Mouse (Mus musculus) liver, embryonic 14 days (tissue): Measurements from ENCODE around the gene Ift46. TPM values are rescaled to one million over a fixed set of nuclear protein-coding genes. Genes with fewer than 3 reads are reported as not detected.

Source experiments
- polyA plus RNA-seq: library from polyadenylated mRNA; depleted of rRNA; stranded (reverse); fragments of >200 nt; gene quantifications from 2 replicates; pipeline ENCODE4 v1.2.3, GENCODE M21; 2012; rRNA removed

The Ift46 gene
- 12.3 and 18.5 TPM in 2 replicates for polyA plus RNA-seq

DNA sequence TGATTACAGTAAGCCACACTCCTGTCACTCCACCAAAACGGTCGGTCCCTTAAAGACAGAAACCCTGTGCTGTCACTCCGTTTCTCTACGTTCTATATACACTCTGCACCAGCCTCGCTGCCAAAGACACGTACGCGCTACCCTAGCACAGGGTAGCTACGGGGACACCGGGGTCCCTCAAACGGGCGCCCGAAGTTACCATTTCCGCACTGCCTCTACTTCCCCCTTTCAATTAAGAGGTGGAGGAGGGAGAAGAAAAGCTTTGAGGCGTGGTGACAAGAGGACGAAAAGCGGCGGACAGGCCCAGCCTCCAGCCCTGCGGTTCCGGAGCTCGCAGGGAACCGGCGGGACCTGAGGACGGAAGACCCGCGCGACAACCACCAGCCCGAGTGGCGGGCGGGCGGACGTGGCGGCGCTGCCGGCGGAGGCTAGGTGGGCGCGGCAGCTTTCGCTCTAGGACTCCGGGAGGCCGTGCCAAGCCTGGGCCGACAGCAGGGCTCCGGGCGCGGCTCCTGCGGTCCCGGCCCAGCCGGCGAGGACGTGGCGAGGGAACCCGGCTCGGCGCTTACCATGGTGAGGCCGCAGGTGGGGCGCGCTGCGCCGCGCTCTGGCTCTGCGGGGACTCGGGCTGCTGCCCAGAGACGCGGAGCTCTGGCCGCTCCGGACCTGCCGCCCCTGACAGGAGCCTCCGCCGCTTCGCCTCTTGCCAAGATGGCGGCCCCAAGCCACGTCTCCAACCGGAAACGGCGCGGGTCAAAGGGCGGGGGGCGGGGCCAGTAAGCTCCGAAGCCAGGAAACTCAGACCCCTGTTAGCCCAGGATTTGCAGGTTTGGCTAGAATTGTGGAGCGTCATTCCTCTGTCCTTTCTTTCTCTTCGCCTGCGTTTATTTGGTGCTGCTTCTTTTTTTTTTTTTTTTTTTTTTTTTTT lies at the start of gene Ift46, which contains the start of gene Arcn1:
Gene Ift46 (plus strand): TSS at position 808 of the 928 bp plus-strand sequence.
Gene Arcn1 (minus strand): TSS at position 745 of the 928 bp plus-strand sequence.

DNA sequence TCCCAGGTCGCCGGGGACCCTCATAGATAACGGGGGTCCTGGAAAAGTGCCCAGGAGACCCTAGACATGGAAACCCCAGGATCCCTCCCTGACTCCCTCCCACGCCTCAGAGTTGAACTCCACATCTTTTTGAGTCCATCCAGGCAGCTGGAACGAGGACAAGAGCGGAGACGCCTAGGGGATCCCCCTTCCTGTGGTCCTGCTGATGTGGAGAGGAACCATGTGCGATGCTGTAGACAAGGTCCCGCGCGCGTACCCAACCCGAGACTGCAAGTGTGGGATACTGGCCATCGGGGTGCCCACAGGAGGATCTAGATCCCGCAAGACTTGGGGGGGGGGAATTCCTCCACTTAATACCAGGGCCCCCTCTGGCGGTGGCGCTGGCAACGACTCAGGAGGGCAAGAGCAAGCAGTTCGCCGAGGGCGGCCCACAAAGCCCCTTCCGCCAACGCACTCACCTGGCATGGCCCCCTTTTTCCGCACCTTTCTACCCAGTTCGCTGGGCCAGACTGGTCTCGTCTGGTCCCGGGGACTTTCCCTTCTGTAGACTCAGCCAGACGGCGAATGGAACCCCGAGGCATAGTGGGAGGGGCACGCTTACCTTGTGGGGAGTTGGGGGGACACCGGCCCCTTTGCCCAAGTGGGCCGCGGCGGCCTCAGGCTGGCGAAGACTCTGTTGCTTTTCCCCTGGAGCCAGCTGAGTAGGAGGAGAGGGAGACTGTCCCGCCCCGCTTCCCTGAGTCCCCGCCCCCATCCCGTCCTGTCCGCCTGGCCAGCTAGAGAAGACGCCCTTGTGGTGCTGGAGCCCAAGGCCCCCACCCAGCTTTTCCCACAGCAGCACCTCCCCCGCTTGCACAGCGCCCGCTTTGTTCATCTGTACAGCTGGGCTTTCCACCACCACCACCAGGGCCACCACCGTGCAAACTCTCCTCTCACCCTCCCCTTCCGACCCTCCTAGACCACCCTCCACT lies 32.9 kb upstream of the Ift46 start, which contains the start of gene Phldb1:
Gene Phldb1 (minus strand): TSS at position 675 of the 971 bp plus-strand sequence.

DNA sequence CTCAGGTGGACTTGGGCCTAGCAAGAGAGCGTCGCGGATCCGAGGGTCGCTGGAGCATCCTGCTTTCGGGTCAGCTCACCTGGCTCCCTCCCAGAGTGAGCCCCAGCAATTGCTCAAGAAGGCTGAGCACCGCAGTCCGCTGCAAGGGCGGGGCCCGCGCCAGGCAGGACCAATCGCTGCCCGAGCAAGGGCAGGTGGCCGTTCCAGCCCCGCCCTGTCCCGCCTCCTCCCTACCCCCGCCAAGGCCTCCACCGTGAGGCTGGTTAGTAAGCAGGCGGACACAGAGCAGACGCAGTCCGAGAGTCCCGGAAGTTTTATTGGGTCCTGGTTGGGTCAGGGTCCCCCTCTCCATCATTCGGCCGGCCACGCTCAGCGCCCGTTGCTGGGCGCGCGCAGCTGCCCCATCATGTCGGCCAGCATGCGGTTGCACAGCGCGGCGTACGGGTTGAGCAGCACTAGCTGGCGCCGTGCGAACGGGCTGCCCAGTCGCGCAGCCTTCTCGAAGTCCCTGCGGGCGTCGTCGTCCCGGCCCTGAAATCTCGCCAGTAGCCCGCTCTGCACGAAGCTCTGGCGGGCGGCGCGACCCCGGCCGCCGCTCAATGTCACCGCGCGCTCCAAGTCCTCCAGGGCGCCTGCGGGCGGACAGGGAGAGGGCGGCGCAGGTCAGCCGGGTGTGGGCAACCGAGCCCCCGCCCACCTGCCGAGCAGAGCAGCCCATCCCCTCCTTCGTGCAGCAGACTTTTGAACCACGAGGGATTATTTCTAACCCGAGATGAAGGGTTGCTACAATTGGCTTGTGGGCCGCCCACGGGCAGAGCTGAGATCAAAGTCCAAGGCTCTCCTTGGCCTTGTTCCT lies 31.6 kb downstream of the Ift46 start, which contains the start of gene Tmem25:
Gene Tmem25 (minus strand): TSS at position 206 of the 856 bp plus-strand sequence.

DNA sequence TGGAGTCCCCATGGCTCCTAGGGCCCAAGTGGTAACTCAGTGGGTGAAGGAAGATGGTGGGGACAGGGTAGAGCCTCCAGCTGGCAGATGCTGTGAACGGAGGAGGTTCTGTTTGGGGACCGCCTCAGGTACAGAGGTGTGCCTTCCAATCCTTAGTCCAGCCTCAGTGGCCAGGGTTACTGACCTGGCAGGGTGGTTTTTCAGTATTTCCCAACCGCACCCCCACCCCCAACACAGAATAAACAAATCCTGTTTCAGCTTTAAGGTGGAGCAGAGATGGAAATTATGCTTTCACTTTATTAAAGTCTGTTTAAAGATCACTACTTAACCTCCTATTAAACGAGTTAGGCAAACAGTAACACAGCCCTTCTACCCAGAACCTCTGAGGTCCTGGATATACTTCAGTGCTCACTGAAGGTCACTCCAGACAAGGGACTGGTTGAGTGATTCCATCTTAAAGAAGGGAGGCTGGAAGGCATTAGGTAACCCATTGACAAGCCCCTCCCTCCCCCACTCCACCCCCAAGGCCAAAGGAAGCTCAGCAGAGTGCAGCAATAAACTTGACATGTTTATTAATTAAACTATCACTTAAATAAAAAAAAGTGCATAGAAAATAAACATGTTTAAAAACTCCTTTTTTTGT lies 35.2 kb downstream of the Ift46 start, which contains the start of gene Ttc36:
Gene Ttc36 (minus strand): TSS at position 265 of the 643 bp plus-strand sequence.

Other genes starting within 250 kb of the Ift46 start
- gene Cxcr5, start 206.0 kb upstream of the Ift46 start, polyA plus RNA-seq, result 0.06 and 0.09 TPM in 2 replicates
- gene Ddx6, start 163.0 kb upstream of the Ift46 start, polyA plus RNA-seq, result 10.0 and 12.4 TPM in 2 replicates
- not detected in 2 replicates for gene Treh, start 94.7 kb upstream of the Ift46 start, polyA plus RNA-seq
- 2.3 and 2.6 TPM in 2 replicates for gene Phldb1, start 32.7 kb upstream of the Ift46 start, polyA plus RNA-seq
- gene Arcn1, start 63 bp upstream of the Ift46 start, polyA plus RNA-seq, result 36.2 and 38.3 TPM in 2 replicates
- 3.3 and 4.6 TPM in 2 replicates for gene Tmem25, start 31.4 kb downstream of the Ift46 start, polyA plus RNA-seq
- 32.0 and 36.6 TPM in 2 replicates for gene Ttc36, start 35.2 kb downstream of the Ift46 start, polyA plus RNA-seq
- 2.0 and 3.3 TPM in 2 replicates for gene Kmt2a, start 113.4 kb downstream of the Ift46 start, polyA plus RNA-seq
- 404 and 423 TPM in 2 replicates for gene Atp5l, start 152.8 kb downstream of the Ift46 start, polyA plus RNA-seq
- 6.4 and 9.6 TPM in 2 replicates for gene Ube4a, start 197.7 kb downstream of the Ift46 start, polyA plus RNA-seq
- gene Cd3g, start 212.5 kb downstream of the Ift46 start, polyA plus RNA-seq, result 0.09 and 0.17 TPM in 2 replicates
- gene Cd3d, start 213.9 kb downstream of the Ift46 start, polyA plus RNA-seq, result 0.01 and 0.02 TPM in 2 replicates
- not detected in 2 replicates for gene Cd3e, start 241.7 kb downstream of the Ift46 start, polyA plus RNA-seq